Comparison of ENCODE assay signal across 8 mouse cellular contexts in genomic region chr2:156840301-156841027, GRCm38 (mm10). TPM values are rescaled to one million over a fixed set of nuclear protein-coding genes. Genes with fewer than 3 reads are reported as not detected.
DNase-seq lines count a peak whose midpoint lies in the region; ATAC-seq lines count a peak whose summit lies in the region.

No protein-coding gene starts in this region.

- under 1% methylated on average over 73 of the region's 79 CpGs for WGBS in forebrain, embryonic 10.5 days
- WGBS in intestine, embryonic 14.5 days = under 1% methylated on average over 63 of the region's 79 CpGs

- H3K36me3 ChIP-seq in forebrain, embryonic 10.5 days (replicated peaks) = peaks cover 51% of the 10 kb centered on the region
- H3K36me3 ChIP-seq in intestine, embryonic 14.5 days (ENCODE audit: control insufficient read depth, insufficient read depth, low read length) = peaks cover 25% of the 10 kb centered on the region

- peak; percentile 38 for ATAC-seq in intestine, embryonic 14.5 days (replicated peaks; ENCODE audit: low FRiP score, low TSS enrichment, low read depth)

- peak overlapping the region; percentile 80 for H3K4me2 ChIP-seq in intestine, embryonic 14.5 days (ENCODE audit: low read length)

- H3K4me1 ChIP-seq in forebrain, embryonic 10.5 days = peaks cover 61% of the 10 kb centered on the region
- H3K4me1 ChIP-seq in intestine, embryonic 14.5 days (replicated peaks; ENCODE audit: control insufficient read depth, insufficient read depth, low read length) = peaks cover 59% of the 10 kb centered on the region

- peak overlapping the region; percentile 97 for H3K27ac ChIP-seq in forebrain, embryonic 10.5 days
- peak overlapping the region; percentile 96 for H3K27ac ChIP-seq in intestine, embryonic 14.5 days (ENCODE audit: low read depth)

- H3K4me3 ChIP-seq in forebrain, embryonic 10.5 days = peak overlapping the region; percentile 95
- H3K4me3 ChIP-seq in intestine, embryonic 14.5 days (ENCODE audit: low read depth, low read length) = peak overlapping the region; percentile 92

- peak overlapping the region; percentile 97 for H3K9ac ChIP-seq in intestine, embryonic 14.5 days (ENCODE audit: low read length)

- H3K27me3 ChIP-seq in forebrain, embryonic 10.5 days (ENCODE audit: poor library complexity, severe bottlenecking) = no peaks in the 10 kb centered on the region
- no peaks in the 10 kb centered on the region for H3K27me3 ChIP-seq in intestine, embryonic 14.5 days (replicated peaks; ENCODE audit: control insufficient read depth, insufficient read depth, low read length)

- H3K9me3 ChIP-seq in forebrain, embryonic 10.5 days = no peaks in the 10 kb centered on the region
- H3K9me3 ChIP-seq in intestine, embryonic 14.5 days (ENCODE audit: control insufficient read depth, low read length) = no peaks in the 10 kb centered on the region

- DNase-seq in layer of hippocampus, adult 11-12 months (ENCODE audit: low spot score) = peak; percentile 29
- no peak for DNase-seq in layer of hippocampus, adult 8-10 months (ENCODE audit: low spot score in 2 of 2)
- peak; percentile 72 for DNase-seq in Muller cell, postnatal 12 days (ENCODE audit: inconsistent ontology term)
- peak; percentile 73 for DNase-seq in forebrain, embryonic 10.5 days (ENCODE audit: extremely low spot score, low spot score)
- DNase-seq in intestine, embryonic 14.5 days (ENCODE audit: low spot score) = peak; percentile 87
- peak; percentile 57 for DNase-seq in lung, postnatal 10 days
- DNase-seq in spleen, adult 18-20 months = peak; percentile 13 to 33
- no peak for DNase-seq in frontal cortex, postnatal 36 days (ENCODE audit: low spot score in 2 of 2)

RNA-seq across cellular contexts. Expression of gene Tgif2, which starts 0.7 kb away (rescaled TPM):
- total RNA-seq in layer of hippocampus, adult 8-10 months (2022) = 1 to 10 TPM in 1 of 4 experiments, under 1 TPM in 3; 0.66 to 2.6 (median 0.82) TPM
- 108 and 109 TPM in 2 replicates for polyA plus RNA-seq in forebrain, embryonic 10.5 days (2016; fragmentation: Nextera tagmentation; extraction: Ambion mirVana)
- 61.4 and 63.5 TPM in 2 replicates for polyA plus RNA-seq in intestine, embryonic 14.5 days (2014; fragmentation: Nextera tagmentation; extraction: Ambion mirVana)

RNA-seq across cellular contexts. Expression of gene 4930518I15Rik, which starts 17.3 kb away (rescaled TPM):
- total RNA-seq in layer of hippocampus, adult 8-10 months (2022) = 1 to 10 TPM; 2.6 to 4.2 (median 3.9) TPM
- 7.7 and 9.3 TPM in 2 replicates for polyA plus RNA-seq in forebrain, embryonic 10.5 days (2016; fragmentation: Nextera tagmentation; extraction: Ambion mirVana)
- polyA plus RNA-seq in intestine, embryonic 14.5 days (2014; fragmentation: Nextera tagmentation; extraction: Ambion mirVana) = 6.3 and 8.9 TPM in 2 replicates

RNA-seq across cellular contexts. Expression of gene Rab5if, which starts 22.5 kb away (rescaled TPM):
- 10 to 100 TPM; 80.0 to 94.3 (median 87.5) TPM for total RNA-seq in layer of hippocampus, adult 8-10 months (2022)
- polyA plus RNA-seq in forebrain, embryonic 10.5 days (2016; fragmentation: Nextera tagmentation; extraction: Ambion mirVana) = 185 and 186 TPM in 2 replicates
- polyA plus RNA-seq in intestine, embryonic 14.5 days (2014; fragmentation: Nextera tagmentation; extraction: Ambion mirVana) = 253 and 276 TPM in 2 replicates

RNA-seq across cellular contexts. Expression of gene Sla2, which starts 46.5 kb away (rescaled TPM):
- total RNA-seq in layer of hippocampus, adult 8-10 months (2022) = under 1 TPM; 0.30 to 0.70 (median 0.41) TPM
- 0.60 and 0.94 TPM in 2 replicates for polyA plus RNA-seq in forebrain, embryonic 10.5 days (2016; fragmentation: Nextera tagmentation; extraction: Ambion mirVana)
- 0.40 and 0.51 TPM in 2 replicates for polyA plus RNA-seq in intestine, embryonic 14.5 days (2014; fragmentation: Nextera tagmentation; extraction: Ambion mirVana)

Comparison
In these comparisons a context has a peak if more than half of its experiments do, and no peak if none do; other contexts are left out.
1. DNase-seq: peak in layer of hippocampus, adult 11-12 months (single experiment), Muller cell, postnatal 12 days (single experiment), forebrain, embryonic 10.5 days (single experiment), intestine, embryonic 14.5 days (single experiment), lung, postnatal 10 days (single experiment) and spleen, adult 18-20 months (2 of 2); none in layer of hippocampus, adult 8-10 months (0 of 2) and frontal cortex, postnatal 36 days (0 of 2).